Mouse (Mus musculus) MEL (cell line): ENCODE measurements around the gene Sugp1. TPM values are rescaled to one million over a fixed set of nuclear protein-coding genes. Genes with fewer than 3 reads are reported as not detected.

Experiments
- DNase-seq: peaks from one replicate; pipeline ENCODE4 v3.0.0; 2011; ENCODE audit warnings: low read depth, low spot score
- H3K27ac ChIP-seq: 2 replicates; pipeline ENCODE4 v1.5.1; 2012; ENCODE audit warnings: low read depth, mild to moderate bottlenecking, control low read depth, low read length, moderate library complexity; ENCODE audit not compliant: control insufficient read depth
- H3K27me3 ChIP-seq, 2 experiments: fragments of 150-350 bp in 1 of 2; sonication (generic) in 1 of 2; 2 replicates each; pipeline ENCODE4 v1.6.1; 2012; ENCODE audit warnings: low read length in 2 of 2, mild to moderate bottlenecking in 2 of 2, improper control_type of control experiment in 1 of 2, moderate library complexity in 1 of 2; ENCODE audit not compliant: insufficient read depth in 2 of 2, control insufficient read depth in 1 of 2
- H3K36me3 ChIP-seq, 2 experiments: 2 replicates each; pipeline ENCODE4 v1.6.1; 2012 to 2014; ENCODE audit warnings: low read length in 2 of 2, improper control_type of control experiment in 1 of 2, inconsistent platforms in 1 of 2, mild to moderate bottlenecking in 1 of 2; ENCODE audit not compliant: insufficient read depth in 2 of 2, control insufficient read depth in 1 of 2
- H3K4me1 ChIP-seq, 2 experiments: fragments of 150-350 bp in 1 of 2; sonication (generic) in 1 of 2; 2 replicates each; pipeline ENCODE4 v1.6.1; 2012; ENCODE audit warnings: low read length in 2 of 2, improper control_type of control experiment in 1 of 2, mild to moderate bottlenecking in 1 of 2; ENCODE audit not compliant: insufficient read depth in 2 of 2, control insufficient read depth in 1 of 2
- H3K4me3 ChIP-seq, 2 experiments: fragments of 150-350 bp in 1 of 2; sonication (generic) in 1 of 2; 2 replicates each; pipeline ENCODE4 v1.5.1; 2012; ENCODE audit warnings: low read depth in 2 of 2, low read length in 2 of 2, mild to moderate bottlenecking in 2 of 2, moderate library complexity in 2 of 2, control low read depth in 1 of 2, improper control_type of control experiment in 1 of 2; ENCODE audit not compliant: control insufficient read depth in 1 of 2, insufficient read depth in 1 of 2
- H3K79me2 ChIP-seq: 2 replicates; pipeline ENCODE4 v1.6.1; 2012; ENCODE audit warnings: mild to moderate bottlenecking, low read length, moderate library complexity; ENCODE audit not compliant: control insufficient read depth, poor library complexity, insufficient read depth
- H3K9ac ChIP-seq: 2 replicates; pipeline ENCODE4 v1.6.1; 2012; ENCODE audit warnings: low read depth, mild to moderate bottlenecking, control low read depth, low read length, moderate library complexity; ENCODE audit not compliant: control insufficient read depth, poor library complexity, severe bottlenecking
- H3K9me3 ChIP-seq: fragments of 150-350 bp; sonication (generic); replicated peaks from 2 replicates; pipeline ENCODE4 v1.6.1; 2012; ENCODE audit warnings: mild to moderate bottlenecking, low read length, improper control_type of control experiment, moderate library complexity; ENCODE audit not compliant: insufficient read depth
- CHD1 ChIP-seq: IDR thresholded peaks from 2 replicates; pipeline ENCODE4 v1.6.1; 2012; ENCODE audit warnings: low read depth, mild to moderate bottlenecking, inconsistent platforms, low read length, improper control_type of control experiment
- E2F4 ChIP-seq: IDR thresholded peaks from 2 replicates; pipeline ENCODE4 v1.6.1; 2011; ENCODE audit warnings: low read depth, low read length, improper control_type of control experiment, borderline replicate concordance
- ELF1 ChIP-seq: IDR thresholded peaks from 2 replicates; pipeline ENCODE4 v1.6.1; 2014; ENCODE audit warnings: low read depth, mild to moderate bottlenecking, inconsistent platforms, low read length, improper control_type of control experiment, moderate library complexity
- ETS1 ChIP-seq: IDR thresholded peaks from 2 replicates; pipeline ENCODE4 v1.6.1; 2012; ENCODE audit warnings: low read depth, mild to moderate bottlenecking, inconsistent platforms, low read length, improper control_type of control experiment, moderate library complexity
- GATA1 ChIP-seq: IDR thresholded peaks from 2 replicates; pipeline ENCODE4 v1.6.1; 2011; ENCODE audit warnings: low read depth, low read length, improper control_type of control experiment
- HCFC1 ChIP-seq: IDR thresholded peaks from 2 replicates; pipeline ENCODE4 v1.6.1; 2012; ENCODE audit warnings: low read depth, mild to moderate bottlenecking, inconsistent platforms, low read length, improper control_type of control experiment, moderate library complexity
- MXI1 ChIP-seq: IDR thresholded peaks from 2 replicates; pipeline ENCODE4 v1.6.1; 2011; ENCODE audit warnings: mild to moderate bottlenecking, low read depth, low read length, improper control_type of control experiment
- MYB ChIP-seq: IDR thresholded peaks from 2 replicates; pipeline ENCODE4 v1.6.1; 2011; ENCODE audit warnings: mild to moderate bottlenecking, low read depth, low read length, improper control_type of control experiment
- NELFE ChIP-seq: IDR thresholded peaks from 2 replicates; pipeline ENCODE4 v1.6.1; 2011; ENCODE audit warnings: low read depth, low read length, improper control_type of control experiment
- RAD21 ChIP-seq: IDR thresholded peaks from 2 replicates; pipeline ENCODE4 v1.6.1; 2011; ENCODE audit warnings: mild to moderate bottlenecking, low read depth, low read length, improper control_type of control experiment
- SMC3 ChIP-seq: IDR thresholded peaks from 2 replicates; pipeline ENCODE4 v1.6.1; 2011; ENCODE audit warnings: low read depth, low read length, improper control_type of control experiment
- UBTF ChIP-seq: IDR thresholded peaks from 2 replicates; pipeline ENCODE4 v1.6.1; 2012; ENCODE audit warnings: low read depth, mild to moderate bottlenecking, inconsistent platforms, low read length, improper control_type of control experiment, moderate library complexity, borderline replicate concordance; ENCODE audit not compliant: insufficient read depth
- ZNF384 ChIP-seq: IDR thresholded peaks from 2 replicates; pipeline ENCODE4 v1.6.1; 2012; ENCODE audit warnings: low read depth, mild to moderate bottlenecking, inconsistent platforms, low read length, improper control_type of control experiment
- polyA plus RNA-seq, 2 experiments: library from polyadenylated mRNA; stranded (reverse) in 1 of 2; unstranded in 1 of 2; fragments of >175 nt in 1 of 2; fragments of >200 nt in 1 of 2; gene quantifications; 2 replicates each; pipeline versions ENCODE4 v1.2.1 to v1.2.4; 2012; ENCODE audit warnings: low replicate concordance in 2 of 2, low read depth in 1 of 2; ENCODE audit not compliant: insufficient read length in 2 of 2, insufficient read depth in 1 of 2, missing spikeins in 1 of 2
- total RNA-seq: library from RNA; depleted of rRNA; stranded (reverse); fragments of 300-350 nt; gene quantifications from 2 replicates; pipeline ENCODE4 v1.2.3, GENCODE M21; 2012

Gene Sugp1
- total and polyA plus RNA-seq, 3 experiments, result 29.9 to 45.5 TPM; not detected in 1

GRCm38 (mm10) chr8:70112401-70113016 is 69.9 kb downstream of the Sugp1 start:
- no peak for TF ChIP-seq SMC3
- TF ChIP-seq MXI1, result no peak
- no peak for TF ChIP-seq HCFC1
- no peak for TF ChIP-seq NELFE
- no peak for TF ChIP-seq E2F4
- no peak for TF ChIP-seq ETS1
- no peak for TF ChIP-seq CHD1
- no peak for TF ChIP-seq GATA1
- no peak for TF ChIP-seq ELF1
- no peak for DNase-seq
- no peaks in the 10 kb centered on the region for H3K36me3 ChIP-seq
- H3K79me2 ChIP-seq, result no peaks in the 10 kb centered on the region
- H3K4me3 ChIP-seq, result no peak overlapping the region
- no peak overlapping the region for H3K9ac ChIP-seq
- no peaks in the 10 kb centered on the region for H3K4me1 ChIP-seq
- no peak overlapping the region for H3K27ac ChIP-seq
- H3K9me3 ChIP-seq, result no peaks in the 10 kb centered on the region
- H3K27me3 ChIP-seq, result 0 out of 4 replicates have a peak, but pooled peaks cover 0 to 2% of the 10 kb centered on the region in 2 experiments

- no peaks in the 10 kb centered on the region for H3K9me3 ChIP-seq
- H3K27me3 ChIP-seq, result 0 out of 4 replicates have a peak, but pooled peaks cover 0 to 3% of the 10 kb centered on the region in 2 experiments
- no peaks in the 10 kb centered on the region for H3K36me3 ChIP-seq
- H3K27ac ChIP-seq, result no peak overlapping the region
- H3K9ac ChIP-seq, result no peak overlapping the region
- no peak overlapping the region for H3K4me3 ChIP-seq
- TF ChIP-seq ELF1, result no peak
- no peak for TF ChIP-seq ZNF384
- H3K4me1 ChIP-seq, result no peaks in the 10 kb centered on the region
- no peaks in the 10 kb centered on the region for H3K79me2 ChIP-seq
- no peak for DNase-seq
Observed at GRCm38 (mm10) chr8:70114488-70114887, 71.9 kb downstream of the Sugp1 start.

- Histone ChIP-seq H3K9ac (no peak overlapping the region), H3K79me2 (no peaks in the 10 kb centered on the region), H3K36me3 (no peaks in the 10 kb centered on the region), H3K27me3 (0 out of 4 replicates have a peak, but pooled peaks cover 0 to 3% of the 10 kb centered on the region in 2 experiments), H3K4me1 (no peaks in the 10 kb centered on the region), H3K9me3 (no peaks in the 10 kb centered on the region), H3K4me3 (no peak overlapping the region), H3K27ac (no peak overlapping the region)
- TF ChIP-seq UBTF, result no peak
- no peak for TF ChIP-seq RAD21
- no peak for TF ChIP-seq GATA1
- TF ChIP-seq MYB, result no peak
- DNase-seq, result no peak
Observed at GRCm38 (mm10) chr8:70114892-70115291, 72.3 kb downstream of the Sugp1 start.
